Mouse (Mus musculus): Measurements from ENCODE around the gene Tdgf1. TPM values are rescaled to one million over a fixed set of nuclear protein-coding genes. Genes with fewer than 3 reads are reported as not detected.

Tdgf1 gene
- total RNA-seq, 1 experiment = 904 TPM

DNA sequence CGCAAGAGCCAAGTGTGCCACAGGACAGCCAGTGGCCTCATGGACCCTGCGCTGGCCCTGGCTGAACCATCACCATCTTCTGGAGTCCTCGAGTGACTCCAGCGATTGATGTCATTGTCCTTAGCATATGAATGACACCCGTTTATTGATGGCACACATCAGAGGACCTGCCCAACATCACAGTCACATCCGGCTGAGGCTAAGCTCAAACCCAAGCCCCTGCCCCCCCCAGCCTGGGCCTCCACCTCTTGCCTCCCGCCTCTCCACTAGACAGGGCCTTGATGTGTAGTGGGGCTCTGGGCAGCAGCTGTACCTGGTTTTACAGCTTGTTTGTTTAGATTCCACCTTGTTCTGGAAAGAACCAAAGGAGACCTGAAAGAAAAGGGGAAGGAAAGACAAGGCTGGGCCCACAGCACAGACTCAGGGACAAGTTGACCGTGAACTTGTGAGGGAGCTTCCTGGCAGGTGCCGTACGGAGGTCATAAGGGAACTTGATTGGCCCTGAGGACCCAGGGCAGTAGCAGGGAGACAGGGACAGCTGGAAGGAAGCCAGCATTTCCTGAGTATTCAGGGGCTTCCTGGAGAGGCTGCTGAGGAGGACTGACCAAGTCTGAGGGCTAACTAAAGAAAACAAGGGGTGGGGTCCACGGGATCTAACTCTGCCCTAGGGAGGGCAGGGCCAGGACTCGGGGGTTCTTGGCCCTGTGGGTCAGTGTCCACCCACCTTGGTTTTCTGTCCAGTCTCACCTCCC lies 54.7 kb downstream of the Tdgf1 start:
- Histone ChIP-seq H3K4me1 (ENCODE audit: control insufficient read depth in 2 of 2, insufficient read depth in 2 of 2, low read length in 2 of 2, poor library complexity in 1 of 2) (peaks cover 2 to 33% of the 10 kb centered on the region in 2 experiments; a peak in 2 of 4 replicates), H3K9me3 (ENCODE audit: control insufficient read depth, insufficient read depth, low read depth, low read length) (no peaks in the 10 kb centered on the region), H3K27ac (ENCODE audit: insufficient read depth, low read depth, low read length, poor library complexity, severe bottlenecking) (no peak overlapping the region), H3K36me3 (ENCODE audit: control insufficient read depth, insufficient read depth, low read length, poor library complexity, severe bottlenecking) (peaks cover 15% of the 10 kb centered on the region; the same call in 1 of the 2 replicates), H3K4me3 (ENCODE audit: insufficient read depth in 1 of 2, low read depth in 1 of 2, low read length in 2 of 2, poor library complexity in 1 of 2, severe bottlenecking in 1 of 2) (no peak overlapping the region), H3K9ac (ENCODE audit: insufficient read depth, low read depth, low read length, poor library complexity, severe bottlenecking) (no peak overlapping the region)
- in situ Hi-C loops (cut with MboI; ENCODE audit: low sequenced_read_pairs in 2 of 2, unreplicated experiment in 2 of 2) = no loop called here
- TF ChIP-seq HCFC1 (IDR thresholded peaks at IDR 0.05; ENCODE audit: borderline replicate concordance, insufficient read depth, low read length) = no peak
- no peak for DNase-seq (ENCODE audit: low read depth, low spot score)

- Histone ChIP-seq H3K27ac (ENCODE audit: insufficient read depth, low read depth, low read length, poor library complexity, severe bottlenecking) (no peak overlapping the region), H3K4me3 (ENCODE audit: insufficient read depth in 1 of 2, low read depth in 1 of 2, low read length in 2 of 2, poor library complexity in 1 of 2, severe bottlenecking in 1 of 2) (peak overlapping the region in 1 of 2 experiments; percentile 21; a peak in 2 of 4 replicates), H3K9me3 (ENCODE audit: control insufficient read depth, insufficient read depth, low read depth, low read length) (no peaks in the 10 kb centered on the region), H3K36me3 (ENCODE audit: control insufficient read depth, insufficient read depth, low read length, poor library complexity, severe bottlenecking) (peaks cover 16% of the 10 kb centered on the region; the same call in 1 of the 2 replicates), H3K9ac (ENCODE audit: insufficient read depth, low read depth, low read length, poor library complexity, severe bottlenecking) (no peak overlapping the region), H3K4me1 (ENCODE audit: control insufficient read depth in 2 of 2, insufficient read depth in 2 of 2, low read length in 2 of 2, poor library complexity in 1 of 2) (peaks cover 2 to 28% of the 10 kb centered on the region in 2 experiments; a peak in 2 of 4 replicates)
- in situ Hi-C loops (cut with MboI; ENCODE audit: low sequenced_read_pairs in 2 of 2, unreplicated experiment in 2 of 2) = no loop called here
- DNase-seq (ENCODE audit: low read depth, low spot score) = no peak
- TF ChIP-seq ZNF384 (IDR thresholded peaks at IDR 0.05; ENCODE audit: low read depth, low read length) (no peak), CHD2 (IDR thresholded peaks at IDR 0.05; ENCODE audit: low read depth, low read length) (no peak), ZC3H11A (IDR thresholded peaks at IDR 0.05; ENCODE audit: borderline replicate concordance, low read depth, low read length) (no peak), HCFC1 (IDR thresholded peaks at IDR 0.05; ENCODE audit: borderline replicate concordance, insufficient read depth, low read length) (no peak), MAFK (IDR thresholded peaks at IDR 0.05; ENCODE audit: insufficient read depth, low read depth, low read length) (no peak)
These were observed 55.8 kb downstream of the Tdgf1 start for GRCm38 (mm10) chr9:110890026-110890783.

Other genes starting within 250 kb of the Tdgf1 start
- gene Myl3, start 204.3 kb downstream of the Tdgf1 start, total RNA-seq (2012; rRNA removed) = 0.48 and 0.89 TPM in 2 replicates
- gene Pth1r, start 199.0 kb downstream of the Tdgf1 start, total RNA-seq (2012; rRNA removed) = 3.2 and 6.8 TPM in 2 replicates
- 7.5 and 14.8 TPM in 2 replicates for gene Prss42, start 148.0 kb downstream of the Tdgf1 start, total RNA-seq (2012; rRNA removed)
- gene Prss44, start 132.2 kb downstream of the Tdgf1 start, total RNA-seq (2012; rRNA removed) = 1.5 and 2.2 TPM in 2 replicates
- 0.09 TPM in 1 of 2 replicates, not detected in the other for gene Prss43, start 119.5 kb downstream of the Tdgf1 start, total RNA-seq (2012; rRNA removed)
- gene Prss45, start 111.6 kb downstream of the Tdgf1 start, total RNA-seq (2012; rRNA removed) = 0.26 and 0.54 TPM in 2 replicates
- 0.63 and 2.8 TPM in 2 replicates for gene Prss46, start 101.7 kb downstream of the Tdgf1 start, total RNA-seq (2012; rRNA removed)
- gene Prss50, start 88.2 kb downstream of the Tdgf1 start, total RNA-seq (2012; rRNA removed) = 50.2 and 69.3 TPM in 2 replicates
- 13.0 and 35.0 TPM in 2 replicates for gene Als2cl, start 66.3 kb downstream of the Tdgf1 start, total RNA-seq (2012; rRNA removed)
- 0.67 and 0.79 TPM in 2 replicates for gene Tmie, start 66.0 kb downstream of the Tdgf1 start, total RNA-seq (2012; rRNA removed)
- gene Fam240a, start 29.3 kb downstream of the Tdgf1 start, total RNA-seq (2012; rRNA removed) = 1.0 TPM in 1 of 2 replicates, not detected in the other
- gene Lrrc2, start 5.4 kb upstream of the Tdgf1 start, total RNA-seq (2012; rRNA removed) = 20.2 and 20.8 TPM in 2 replicates
- gene Rtp3, start 44.4 kb upstream of the Tdgf1 start, total RNA-seq (2012; rRNA removed) = 0.62 and 1.1 TPM in 2 replicates
- 0.48 TPM in 1 of 2 replicates, not detected in the other for gene Ltf, start 73.1 kb upstream of the Tdgf1 start, total RNA-seq (2012; rRNA removed)
- 0.26 and 0.40 TPM in 2 replicates for gene Ccrl2, start 111.4 kb upstream of the Tdgf1 start, total RNA-seq (2012; rRNA removed)
- 25.5 and 33.0 TPM in 2 replicates for gene Lrrfip2, start 171.4 kb upstream of the Tdgf1 start, total RNA-seq (2012; rRNA removed)